In genomic region chr17:15527811-15528136, GRCm38 (mm10) we compare ENCODE assay signal across 8 mouse cellular contexts. TPM values are rescaled to one million over a fixed set of nuclear protein-coding genes. Genes with fewer than 3 reads are reported as not detected.
DNase-seq lines count a peak whose midpoint lies in the region; ATAC-seq and TF ChIP-seq lines count a peak whose summit lies in the region.

No protein-coding gene starts in this region.

- 59% methylated on average over 3 of the region's 3 CpGs for WGBS in kidney, embryonic 16.5 days
- 63% methylated on average over 3 of the region's 3 CpGs for WGBS in embryonic facial prominence, embryonic 11.5 days
- 59% methylated on average over 3 of the region's 3 CpGs for WGBS in hindbrain, postnatal 0 days
- WGBS in midbrain, embryonic 16.5 days: 62% methylated on average over 3 of the region's 3 CpGs

- peak overlapping the region; percentile 80; the same call in 1 of the 2 replicates for H3K27ac ChIP-seq in kidney, embryonic 16.5 days (ENCODE audit: low read length)
- H3K27ac ChIP-seq in embryonic facial prominence, embryonic 11.5 days (replicated peaks; ENCODE audit: low read depth, low read length): no peak overlapping the region
- H3K27ac ChIP-seq in hindbrain, postnatal 0 days: peak overlapping the region; percentile 73; the same call in 1 of the 2 replicates
- 0 out of 2 replicates have a peak overlapping the region, but pooled peaks have one; percentile 79 for H3K27ac ChIP-seq in midbrain, embryonic 16.5 days (ENCODE audit: low read length)

- no peak for TF ChIP-seq CTCF in hindbrain, postnatal 0 days (IDR thresholded peaks at IDR 0.05; ENCODE audit: low read depth)

- H3K9me3 ChIP-seq in kidney, embryonic 16.5 days (ENCODE audit: low read length): no peaks in the 10 kb centered on the region
- H3K9me3 ChIP-seq in embryonic facial prominence, embryonic 11.5 days (replicated peaks; ENCODE audit: control insufficient read depth, low read length): no peaks in the 10 kb centered on the region
- no peaks in the 10 kb centered on the region for H3K9me3 ChIP-seq in hindbrain, postnatal 0 days (ENCODE audit: low read length)
- H3K9me3 ChIP-seq in midbrain, embryonic 16.5 days (replicated peaks; ENCODE audit: control insufficient read depth, low read length, poor library complexity, severe bottlenecking): no peaks in the 10 kb centered on the region

- peak overlapping the region; percentile 79 for H3K4me3 ChIP-seq in kidney, embryonic 16.5 days (ENCODE audit: low read length)
- H3K4me3 ChIP-seq in embryonic facial prominence, embryonic 11.5 days (ENCODE audit: low read depth, low read length): peak overlapping the region; percentile 84
- H3K4me3 ChIP-seq in hindbrain, postnatal 0 days (ENCODE audit: low read length): peak overlapping the region; percentile 77
- peak overlapping the region; percentile 95 for H3K4me3 ChIP-seq in midbrain, embryonic 16.5 days (ENCODE audit: low read depth, low read length)

- peaks cover 15% of the 10 kb centered on the region for H3K36me3 ChIP-seq in kidney, embryonic 16.5 days (ENCODE audit: insufficient read depth, low read length)
- H3K36me3 ChIP-seq in embryonic facial prominence, embryonic 11.5 days (replicated peaks; ENCODE audit: control insufficient read depth, insufficient read depth, low read depth, low read length): no peaks in the 10 kb centered on the region
- 0 out of 2 replicates have a peak, but pooled peaks cover 5% of the 10 kb centered on the region for H3K36me3 ChIP-seq in hindbrain, postnatal 0 days (ENCODE audit: insufficient read depth, low read length)
- H3K36me3 ChIP-seq in midbrain, embryonic 16.5 days (ENCODE audit: control insufficient read depth, insufficient read depth, low read length): peaks cover 6% of the 10 kb centered on the region; the same call in 1 of the 2 replicates

- no peak for DNase-seq in kidney, postnatal 36 days
- DNase-seq in embryonic facial prominence, embryonic 11.5 days (ENCODE audit: low spot score): no peak
- DNase-seq in hindbrain, postnatal 0 days (ENCODE audit: low spot score): no peak
- no peak for DNase-seq in natural killer cell, adult 2 months (ENCODE audit: low spot score in 2 of 2)

- H3K4me1 ChIP-seq in kidney, embryonic 16.5 days (ENCODE audit: insufficient read depth, low read length): peaks cover 7% of the 10 kb centered on the region; the same call in 1 of the 2 replicates
- no peaks in the 10 kb centered on the region; the same call in 1 of the 2 replicates for H3K4me1 ChIP-seq in embryonic facial prominence, embryonic 11.5 days (ENCODE audit: control insufficient read depth, insufficient read depth, low read length)
- H3K4me1 ChIP-seq in hindbrain, postnatal 0 days (ENCODE audit: insufficient read depth, low read length): 0 out of 2 replicates have a peak, but pooled peaks cover 9% of the 10 kb centered on the region
- H3K4me1 ChIP-seq in midbrain, embryonic 16.5 days (ENCODE audit: control insufficient read depth, insufficient read depth, low read length): peaks cover 15% of the 10 kb centered on the region

- H3K4me2 ChIP-seq in kidney, embryonic 16.5 days (replicated peaks; ENCODE audit: low read depth, low read length): peak overlapping the region; percentile 75
- H3K4me2 ChIP-seq in embryonic facial prominence, embryonic 11.5 days (ENCODE audit: low read depth, low read length): peak overlapping the region; percentile 76
- H3K4me2 ChIP-seq in hindbrain, postnatal 0 days (ENCODE audit: low read depth, low read length): peak overlapping the region; percentile 72
- H3K4me2 ChIP-seq in midbrain, embryonic 16.5 days (ENCODE audit: low read length): peak overlapping the region; percentile 82

- no peak for ATAC-seq in kidney, embryonic 16.5 days (ENCODE audit: low FRiP score, low TSS enrichment)
- no peak for ATAC-seq in embryonic facial prominence, embryonic 11.5 days (replicated peaks; ENCODE audit: insufficient number of reproducible peaks, low FRiP score, low TSS enrichment, low read depth)
- ATAC-seq in hindbrain, postnatal 0 days: no peak
- ATAC-seq in midbrain, embryonic 16.5 days: no peak
- ATAC-seq in frontal cortex, adult (ENCODE audit: low TSS enrichment): no peak
- no peak for ATAC-seq in megakaryocyte-erythroid progenitor cell, adult 5-6 weeks (replicated peaks; ENCODE audit: low FRiP score, low TSS enrichment, poor library complexity, severe bottlenecking)

- H3K27me3 ChIP-seq in kidney, embryonic 16.5 days (ENCODE audit: insufficient read depth, low read length): no peaks in the 10 kb centered on the region
- no peaks in the 10 kb centered on the region for H3K27me3 ChIP-seq in embryonic facial prominence, embryonic 11.5 days (ENCODE audit: control insufficient read depth, insufficient read depth, low read length)
- H3K27me3 ChIP-seq in hindbrain, postnatal 0 days (ENCODE audit: insufficient read depth, low read length): no peaks in the 10 kb centered on the region
- no peaks in the 10 kb centered on the region for H3K27me3 ChIP-seq in midbrain, embryonic 16.5 days (ENCODE audit: control insufficient read depth, insufficient read depth, low read depth, low read length)

- H3K9ac ChIP-seq in kidney, embryonic 16.5 days (replicated peaks; ENCODE audit: low read length): peak overlapping the region; percentile 84
- H3K9ac ChIP-seq in embryonic facial prominence, embryonic 11.5 days (replicated peaks; ENCODE audit: low read length): no peak overlapping the region
- H3K9ac ChIP-seq in hindbrain, postnatal 0 days (replicated peaks; ENCODE audit: low read length): peak overlapping the region; percentile 80
- peak overlapping the region; percentile 81 for H3K9ac ChIP-seq in midbrain, embryonic 16.5 days (ENCODE audit: low read depth, low read length)

RNA-seq across cellular contexts. Expression of gene Pdcd2, which starts 0.7 kb away (rescaled TPM):
- polyA plus RNA-seq in kidney, embryonic 16.5 days (2015; fragmentation: Nextera tagmentation; extraction: Ambion mirVana): 44.5 and 45.4 TPM in 2 replicates
- polyA plus RNA-seq in embryonic facial prominence, embryonic 11.5 days (2014; fragmentation: Nextera tagmentation; extraction: Ambion mirVana): 57.2 and 64.2 TPM in 2 replicates
- total RNA-seq in hindbrain, postnatal 0 days (2014; rRNA removed): 51.5 and 68.4 TPM in 2 replicates
- 48.7 and 49.2 TPM in 2 replicates for polyA plus RNA-seq in hindbrain, postnatal 0 days (2015; fragmentation: Nextera tagmentation; extraction: Ambion mirVana)
- polyA plus RNA-seq in midbrain, embryonic 16.5 days (2015; fragmentation: Nextera tagmentation; extraction: Ambion mirVana): 54.7 and 65.8 TPM in 2 replicates
- total RNA-seq in megakaryocyte-erythroid progenitor cell, adult 5-6 weeks (2014; fragmentation: Nextera tagmentation): 59.7 and 79.5 TPM in 2 replicates
- total RNA-seq in megakaryocyte-erythroid progenitor cell, adult 5-6 weeks (2017): 142 and 152 TPM in 2 replicates

RNA-seq across cellular contexts. Expression of gene Tbp, which starts 28.1 kb away (rescaled TPM):
- polyA plus RNA-seq in kidney, embryonic 16.5 days (2015; fragmentation: Nextera tagmentation; extraction: Ambion mirVana): 52.5 and 58.1 TPM in 2 replicates
- polyA plus RNA-seq in embryonic facial prominence, embryonic 11.5 days (2014; fragmentation: Nextera tagmentation; extraction: Ambion mirVana): 64.0 and 68.1 TPM in 2 replicates
- 56.3 and 57.4 TPM in 2 replicates for total RNA-seq in hindbrain, postnatal 0 days (2014; rRNA removed)
- 40.6 and 42.8 TPM in 2 replicates for polyA plus RNA-seq in hindbrain, postnatal 0 days (2015; fragmentation: Nextera tagmentation; extraction: Ambion mirVana)
- 59.5 and 63.2 TPM in 2 replicates for polyA plus RNA-seq in midbrain, embryonic 16.5 days (2015; fragmentation: Nextera tagmentation; extraction: Ambion mirVana)
- total RNA-seq in megakaryocyte-erythroid progenitor cell, adult 5-6 weeks (2014; fragmentation: Nextera tagmentation): 52.9 and 80.9 TPM in 2 replicates
- total RNA-seq in megakaryocyte-erythroid progenitor cell, adult 5-6 weeks (2017): 58.9 and 68.9 TPM in 2 replicates

RNA-seq across cellular contexts. Expression of gene Psmb1, which starts 28.2 kb away (rescaled TPM):
- 258 and 270 TPM in 2 replicates for polyA plus RNA-seq in kidney, embryonic 16.5 days (2015; fragmentation: Nextera tagmentation; extraction: Ambion mirVana)
- 283 and 286 TPM in 2 replicates for polyA plus RNA-seq in embryonic facial prominence, embryonic 11.5 days (2014; fragmentation: Nextera tagmentation; extraction: Ambion mirVana)
- 91.8 and 101 TPM in 2 replicates for total RNA-seq in hindbrain, postnatal 0 days (2014; rRNA removed)
- 273 TPM in 2 replicates for polyA plus RNA-seq in hindbrain, postnatal 0 days (2015; fragmentation: Nextera tagmentation; extraction: Ambion mirVana)
- 224 and 230 TPM in 2 replicates for polyA plus RNA-seq in midbrain, embryonic 16.5 days (2015; fragmentation: Nextera tagmentation; extraction: Ambion mirVana)
- total RNA-seq in megakaryocyte-erythroid progenitor cell, adult 5-6 weeks (2014; fragmentation: Nextera tagmentation): 161 and 162 TPM in 2 replicates
- 154 and 171 TPM in 2 replicates for total RNA-seq in megakaryocyte-erythroid progenitor cell, adult 5-6 weeks (2017)

RNA-seq across cellular contexts. Expression of gene Prdm9, which starts 36.4 kb away (rescaled TPM):
- 2.1 and 2.7 TPM in 2 replicates for polyA plus RNA-seq in kidney, embryonic 16.5 days (2015; fragmentation: Nextera tagmentation; extraction: Ambion mirVana)
- polyA plus RNA-seq in embryonic facial prominence, embryonic 11.5 days (2014; fragmentation: Nextera tagmentation; extraction: Ambion mirVana): 0.81 and 0.94 TPM in 2 replicates
- 0.94 and 1.2 TPM in 2 replicates for total RNA-seq in hindbrain, postnatal 0 days (2014; rRNA removed)
- polyA plus RNA-seq in hindbrain, postnatal 0 days (2015; fragmentation: Nextera tagmentation; extraction: Ambion mirVana): 0.76 and 1.2 TPM in 2 replicates
- polyA plus RNA-seq in midbrain, embryonic 16.5 days (2015; fragmentation: Nextera tagmentation; extraction: Ambion mirVana): 1.6 and 2.1 TPM in 2 replicates
- 3.0 and 9.8 TPM in 2 replicates for total RNA-seq in megakaryocyte-erythroid progenitor cell, adult 5-6 weeks (2014; fragmentation: Nextera tagmentation)
- total RNA-seq in megakaryocyte-erythroid progenitor cell, adult 5-6 weeks (2017): 0.91 and 1.3 TPM in 2 replicates
